Mouse (Mus musculus) brain, embryonic 18.5 days (tissue): ENCODE measurements at regions not wholly inside any gene's neighbourhood (a gene's known extent, or its start where the extent isn't known, plus 50 kb on each side); places are given as distances from the start of the nearest gene placed in this dataset.

Source experiments
- DNase-seq: peaks from one replicate; pipeline ENCODE4 v3.0.0-alpha.2; 2012; ENCODE audit warnings: low read depth, low spot score

DNA sequence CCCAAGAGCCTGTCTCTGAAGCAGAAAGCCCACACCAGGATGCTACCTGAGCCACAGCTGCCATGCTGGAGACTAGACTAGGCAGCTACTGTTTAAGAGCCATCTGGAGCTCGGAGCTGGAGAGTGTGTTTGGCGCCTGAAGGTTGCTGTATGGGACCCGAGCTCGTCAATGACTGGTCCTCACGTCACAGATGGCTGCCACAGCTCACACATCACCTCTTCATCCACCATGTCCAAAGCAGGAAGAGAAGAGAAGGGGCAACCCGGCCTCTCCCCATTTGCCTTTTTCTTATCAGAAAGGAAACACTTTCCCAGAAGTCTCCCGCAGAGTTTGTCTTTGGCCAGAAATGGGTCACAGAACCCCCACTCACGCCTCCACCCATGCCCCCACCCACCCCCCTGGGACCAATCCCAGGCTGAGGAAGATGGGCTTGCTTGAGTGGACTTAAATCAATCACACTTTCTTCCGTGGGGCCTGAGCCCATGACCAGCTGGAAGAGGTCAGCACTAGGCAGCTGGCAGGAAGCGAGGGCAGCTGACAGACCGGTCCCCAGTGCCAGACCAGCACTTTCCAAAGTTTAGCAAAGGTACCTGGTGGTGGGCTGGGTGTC is 53.5 kb upstream of the Ptpn1 start:
- DNase-seq = no peak

DNA sequence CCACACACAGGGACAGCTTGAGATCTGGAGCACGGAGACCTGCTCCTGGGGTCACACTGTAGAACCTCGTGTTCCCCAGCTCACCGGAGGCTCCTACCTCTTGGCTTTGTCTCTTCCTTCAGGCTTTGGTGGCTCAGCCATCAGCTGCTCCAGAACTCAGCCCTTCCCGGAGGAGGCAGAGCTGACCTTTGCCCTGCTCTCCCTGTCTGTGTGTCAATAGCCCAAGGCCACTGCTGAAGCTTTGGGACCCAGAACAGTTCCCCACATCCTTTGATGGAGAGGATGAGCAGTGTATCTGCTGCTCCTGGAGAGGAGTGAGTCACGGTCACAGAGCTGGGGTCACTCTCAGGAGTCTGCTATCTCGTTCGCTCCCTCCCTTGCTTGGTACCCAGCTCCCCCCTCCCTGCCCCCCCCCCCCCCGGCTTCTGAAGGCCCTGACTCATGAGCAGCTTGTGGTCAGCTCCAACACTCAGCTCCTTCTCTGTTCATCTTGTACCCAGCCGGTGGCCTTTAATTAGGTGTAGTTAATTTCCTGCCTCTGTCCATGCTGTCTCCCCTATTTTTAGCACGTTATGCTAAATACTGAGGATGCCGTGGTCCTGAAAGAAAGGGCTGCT is 54.5 kb upstream of the Ptpn1 start:
- no peak for DNase-seq

DNA sequence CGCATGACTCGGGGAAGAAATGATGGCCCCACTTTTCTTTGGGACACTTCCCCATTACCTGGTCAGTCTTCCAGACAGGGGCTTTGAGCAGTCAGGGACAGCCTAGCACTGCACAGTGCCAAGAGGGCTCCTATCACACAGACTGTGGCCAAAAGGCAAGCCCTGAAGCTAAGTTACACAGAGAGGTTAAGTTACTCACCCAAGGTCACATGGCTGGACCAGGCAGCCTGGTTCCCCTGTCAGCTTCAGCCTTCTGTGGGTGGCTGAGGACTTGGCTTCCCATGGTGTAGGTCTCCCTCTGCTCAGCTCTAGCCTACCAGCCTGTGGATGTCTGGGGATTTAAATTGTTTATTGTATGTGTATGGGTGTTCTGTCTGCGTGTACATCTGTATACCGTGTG is 59.4 kb upstream of the Ptpn1 start:
- DNase-seq = no peak

DNA sequence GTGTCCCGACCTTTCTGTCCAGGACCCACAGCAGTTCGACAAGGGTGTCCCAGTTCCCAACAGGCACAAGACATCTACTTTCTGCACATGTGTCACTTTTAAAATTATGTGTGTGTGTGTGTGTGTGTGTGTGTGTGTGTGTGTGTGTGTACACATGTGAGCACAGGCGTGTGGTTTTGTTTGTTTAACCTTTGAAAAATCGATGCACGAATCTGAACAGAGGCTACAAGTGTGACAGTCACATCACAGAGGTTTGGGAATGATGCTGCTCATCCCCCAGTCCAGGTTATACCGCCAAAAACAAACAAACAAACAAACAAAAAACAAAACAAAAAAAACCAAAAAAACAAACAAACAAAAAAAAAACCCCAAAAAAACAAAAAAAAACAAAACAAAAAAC is 61.7 kb upstream of the Ptpn1 start:
- no peak for DNase-seq

DNA sequence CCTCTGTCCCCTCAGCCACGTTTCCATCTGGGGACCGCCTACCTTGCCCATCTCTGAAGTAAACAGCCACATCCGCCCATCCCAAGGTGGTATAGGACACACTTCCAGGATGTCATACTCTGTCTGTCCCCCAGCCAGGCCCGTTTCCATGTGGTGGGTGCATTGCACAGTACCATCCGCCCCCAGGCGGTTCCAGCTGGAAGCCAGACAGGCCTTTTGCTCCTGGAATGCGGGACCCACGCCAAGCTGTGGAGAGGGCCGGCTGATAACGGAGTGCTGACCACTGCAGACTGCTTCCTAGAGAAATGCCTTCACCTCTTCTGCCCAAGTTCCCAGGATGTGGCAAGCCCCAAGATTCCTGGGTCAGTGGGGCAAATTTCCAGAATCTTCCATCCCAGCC is 65.1 kb upstream of the Ptpn1 start:
- no peak for DNase-seq

DNA sequence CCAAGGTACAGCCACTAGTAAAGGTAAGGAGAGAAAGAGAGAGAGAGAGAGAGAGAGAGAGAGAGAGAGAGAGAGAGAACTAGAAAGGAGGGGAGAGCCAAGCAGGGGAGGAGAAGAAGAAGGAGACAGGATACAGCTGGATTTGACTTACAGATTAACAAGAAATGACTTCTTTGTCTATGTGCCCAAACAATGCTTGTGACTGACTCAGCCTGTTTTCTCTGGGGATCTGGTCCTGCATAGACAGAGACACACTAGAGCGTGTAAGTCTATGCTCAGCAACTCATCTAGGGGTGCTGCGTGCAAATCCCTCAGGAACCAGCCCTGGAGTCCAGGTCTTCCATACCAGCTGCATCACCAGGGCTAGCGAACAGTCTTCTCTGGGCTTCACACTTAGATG is 66.3 kb upstream of the Ptpn1 start:
- no peak for DNase-seq

DNA sequence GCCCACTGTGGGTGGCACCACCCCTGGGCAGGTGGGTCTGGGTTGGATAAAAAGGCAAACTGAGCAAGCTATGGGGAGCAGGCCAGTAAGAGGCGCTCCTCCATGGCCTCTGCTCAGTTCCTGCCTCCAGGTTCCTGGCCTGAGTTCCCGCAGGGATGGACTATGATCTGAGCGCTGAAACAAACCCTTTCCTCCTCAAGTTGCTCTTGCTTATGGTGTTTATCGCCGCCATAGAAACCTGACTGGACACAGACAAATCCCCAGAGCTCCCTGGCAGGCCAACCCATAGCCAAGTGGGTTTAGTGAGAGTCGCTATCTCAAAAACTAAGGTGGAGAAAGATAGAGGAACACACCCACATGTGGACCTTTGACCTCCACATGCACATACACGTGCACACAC is 67.2 kb upstream of the Ptpn1 start:
- no peak for DNase-seq

DNA sequence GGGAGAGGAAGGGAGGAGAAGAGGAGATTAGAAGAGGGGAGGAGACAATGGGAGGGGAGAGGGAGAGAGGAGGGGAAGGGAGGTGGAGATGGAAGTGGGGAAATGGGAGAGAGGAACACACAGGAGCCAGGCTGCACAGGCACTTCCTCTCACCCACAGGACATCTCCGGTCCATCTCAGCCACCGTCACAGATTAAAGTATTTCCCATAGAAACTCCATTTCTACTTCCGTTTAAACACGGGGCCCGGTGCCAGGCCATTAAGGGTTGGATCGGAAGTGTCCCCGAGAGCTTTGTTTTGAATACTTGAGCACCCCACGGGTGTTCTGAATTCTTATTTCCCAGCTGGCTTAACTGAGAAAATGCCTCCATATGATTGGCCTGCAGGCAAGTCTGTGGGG is 67.6 kb upstream of the Ptpn1 start:
- no peak for DNase-seq

DNA sequence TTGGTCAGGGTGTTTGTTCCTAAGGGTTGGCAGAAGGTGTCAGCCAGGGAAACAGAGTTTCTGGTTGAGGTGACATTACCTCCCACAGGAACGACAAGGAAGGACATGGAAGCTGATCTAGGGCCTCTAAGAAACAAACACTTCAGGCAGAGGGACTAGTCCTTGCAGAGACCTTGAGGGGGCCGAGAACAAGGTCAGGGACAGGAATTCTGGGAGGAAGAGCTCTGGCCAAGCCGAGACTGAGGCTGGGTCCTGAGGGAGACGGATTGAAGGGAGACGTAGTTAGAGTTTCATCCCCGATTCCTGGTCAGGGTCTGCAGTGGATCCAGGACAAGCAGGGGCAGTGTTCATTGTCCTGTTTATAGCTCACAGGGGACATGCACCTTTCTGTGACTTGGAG is 68.2 kb upstream of the Ptpn1 start:
- no peak for DNase-seq

DNA sequence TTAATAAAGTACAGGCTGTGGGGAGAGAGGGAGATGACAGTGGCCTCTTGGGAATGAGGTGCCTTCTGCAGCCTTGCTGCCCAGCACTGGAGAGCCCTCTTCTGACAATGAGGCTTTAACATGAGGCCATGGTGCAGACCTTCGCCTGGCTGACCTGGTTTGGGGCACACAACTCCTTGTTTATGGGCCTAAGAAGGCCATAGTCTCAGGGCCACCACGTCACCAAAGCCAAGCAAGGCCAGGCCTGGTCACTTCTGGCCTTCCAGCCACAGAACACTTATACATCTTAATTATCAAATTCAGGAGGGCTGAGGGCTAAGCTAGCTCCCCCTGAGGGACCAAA is 70.7 kb upstream of the Ptpn1 start:
- no peak for DNase-seq

DNA sequence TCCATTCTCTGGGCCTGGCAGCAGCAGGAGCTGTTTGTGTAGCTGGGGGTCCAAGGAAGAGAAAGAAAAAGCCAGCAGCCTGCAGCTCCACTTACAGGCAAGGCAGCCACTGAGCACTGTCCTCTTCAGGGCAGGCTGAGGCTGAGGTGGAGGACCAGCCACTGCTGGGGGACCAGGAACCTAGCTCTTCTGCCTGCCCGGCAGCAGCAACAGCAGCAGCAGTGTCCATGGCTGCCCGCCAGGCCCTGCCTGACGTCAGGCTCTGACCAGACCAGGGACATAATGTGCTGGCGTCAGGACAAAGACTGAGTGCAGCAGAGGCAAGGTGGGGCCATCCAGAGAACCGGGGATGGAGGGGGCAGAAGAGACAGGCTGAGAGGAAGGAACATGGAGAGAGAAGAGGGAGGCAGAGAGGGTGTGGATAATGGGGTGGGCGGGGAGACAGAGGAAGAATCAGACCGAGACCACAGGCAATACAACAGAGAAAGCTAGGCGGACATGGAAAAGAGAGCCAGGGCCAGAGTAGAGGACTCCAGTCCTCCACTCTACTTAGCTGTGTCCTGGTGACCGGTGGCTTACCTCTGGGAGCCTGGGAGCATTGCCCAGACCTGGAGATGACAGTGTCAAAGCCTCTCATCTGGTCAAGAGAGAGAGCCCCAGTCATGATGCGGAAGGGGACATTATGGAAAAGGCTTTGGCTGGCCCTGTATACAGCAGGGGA is 71.2 kb upstream of the Ptpn1 start:
- no peak for DNase-seq

DNA sequence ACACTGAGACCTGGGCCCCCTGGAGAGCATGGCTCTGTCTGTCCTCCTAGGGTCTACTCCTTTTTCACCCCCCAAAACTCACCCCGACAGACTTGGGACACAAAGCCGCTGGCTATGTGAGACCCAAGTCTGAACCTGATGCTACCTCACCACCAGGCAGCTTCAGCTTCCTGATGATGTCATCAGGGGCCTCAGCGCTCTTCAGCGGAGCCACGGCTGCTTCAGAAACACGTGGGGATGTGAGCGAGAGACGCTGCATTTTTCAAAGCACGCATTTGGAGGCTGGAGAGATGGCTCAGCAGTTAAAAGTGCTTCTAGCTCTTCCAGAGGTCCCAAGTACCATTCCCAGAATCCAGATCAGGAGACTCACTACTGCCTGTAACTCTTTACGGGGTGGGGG is 72.3 kb upstream of the Ptpn1 start:
- DNase-seq = no peak

DNA sequence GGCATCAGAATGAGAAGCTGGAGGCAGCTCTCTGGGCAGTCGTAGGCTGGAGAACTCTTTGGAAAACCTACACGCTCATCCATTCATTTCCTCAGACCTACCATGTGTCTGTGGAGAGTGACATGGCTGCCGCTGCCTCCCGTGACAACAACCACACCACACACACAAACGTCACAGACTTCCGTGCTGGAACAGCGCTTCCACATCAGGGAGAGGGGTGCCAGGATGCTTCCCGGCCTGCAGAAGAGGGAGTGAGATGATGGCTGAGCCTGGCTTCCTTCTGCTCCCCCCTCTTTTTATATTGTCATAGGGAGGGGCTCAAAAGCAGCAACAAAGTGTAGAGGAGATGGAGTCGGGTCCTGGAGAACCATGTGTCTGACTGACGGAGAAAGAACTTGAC is 73.5 kb upstream of the Ptpn1 start:
- DNase-seq = no peak

DNA sequence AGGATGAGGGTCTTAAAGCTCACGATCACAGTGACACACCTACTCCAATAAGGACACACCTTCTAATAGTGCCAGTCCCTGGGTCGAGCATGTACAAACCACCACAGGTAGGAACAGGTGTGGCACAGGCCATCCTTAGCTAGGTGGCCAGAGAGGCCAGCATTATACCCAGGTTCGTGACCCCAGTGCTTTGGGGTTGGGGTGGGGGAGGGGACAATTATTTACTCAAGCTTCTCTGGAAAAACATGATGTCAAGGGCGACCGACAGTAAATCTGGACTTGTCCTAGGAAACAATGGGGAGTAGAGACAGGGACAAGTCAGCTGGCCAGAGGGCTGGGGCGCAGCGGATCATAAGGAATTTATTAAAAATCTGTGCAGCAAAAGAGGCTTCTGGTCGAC is 73.9 kb upstream of the Ptpn1 start:
- no peak for DNase-seq

DNA sequence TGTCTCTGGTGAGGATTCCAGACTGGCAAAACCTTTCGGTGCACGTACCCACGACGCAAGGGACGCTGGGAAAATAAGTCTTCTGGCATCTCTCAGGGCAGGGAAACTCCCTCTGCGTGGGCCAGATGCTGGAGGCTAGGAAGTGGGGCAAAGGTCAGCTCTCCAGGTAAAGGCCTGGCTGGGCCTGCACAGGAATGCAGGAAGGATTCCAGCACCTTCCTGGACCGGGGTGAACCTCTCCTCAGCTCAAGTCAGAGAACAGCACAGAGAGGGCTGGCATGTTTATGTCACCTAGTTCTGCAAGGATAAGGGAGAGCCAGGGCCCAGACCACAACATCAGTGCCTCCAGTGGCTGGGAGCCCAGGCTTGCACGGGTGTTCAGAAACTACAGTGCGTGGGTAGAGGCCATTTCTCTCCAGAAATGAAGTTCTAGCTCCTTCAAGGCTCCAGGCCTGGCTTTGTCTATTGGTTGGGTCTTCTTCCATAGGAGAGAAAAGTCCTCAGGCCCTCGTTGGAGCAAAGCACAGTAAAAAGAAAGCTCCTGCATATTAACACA is 74.9 kb upstream of the Ptpn1 start:
- no peak for DNase-seq

DNA sequence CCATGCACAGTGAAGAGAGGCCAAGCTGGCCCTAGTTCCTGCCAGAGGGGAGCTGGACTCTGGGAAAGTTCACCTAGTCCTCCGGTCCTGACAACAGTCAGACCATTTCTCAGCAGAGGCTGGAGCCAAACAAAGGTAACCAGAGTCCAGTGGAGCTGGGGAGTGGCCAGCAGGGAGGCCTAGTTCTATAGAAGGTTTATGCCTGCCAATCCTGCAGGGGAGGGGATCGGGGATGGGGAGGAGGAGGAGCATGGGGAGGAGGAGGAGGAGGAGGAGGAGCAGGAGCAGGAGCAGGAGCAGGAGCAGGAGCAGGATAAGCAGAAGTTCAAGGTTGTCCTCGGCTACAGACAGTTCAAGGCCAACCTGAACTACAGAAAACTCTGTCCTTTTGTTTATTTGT is 75.8 kb upstream of the Ptpn1 start:
- no peak for DNase-seq

DNA sequence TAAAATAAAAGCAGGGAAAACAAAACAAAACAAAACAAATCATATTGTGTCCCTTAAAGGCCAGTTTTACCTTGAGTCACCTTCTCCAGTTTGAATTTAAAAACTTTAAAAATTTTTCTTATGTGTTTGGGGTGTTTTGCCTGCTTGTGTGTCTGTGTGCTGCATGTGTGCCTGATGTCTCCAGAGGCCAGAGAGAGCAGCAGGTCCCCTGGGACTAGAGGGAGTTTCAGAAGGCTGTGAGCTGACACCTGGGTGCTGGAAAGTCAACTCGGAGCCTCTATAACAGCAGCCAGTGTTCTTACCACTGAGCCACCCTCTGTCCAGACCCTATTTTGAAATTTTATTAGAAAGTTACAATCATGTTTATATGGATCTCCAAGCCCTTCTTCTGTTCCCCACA is 77.8 kb upstream of the Ptpn1 start:
- DNase-seq = no peak

DNA sequence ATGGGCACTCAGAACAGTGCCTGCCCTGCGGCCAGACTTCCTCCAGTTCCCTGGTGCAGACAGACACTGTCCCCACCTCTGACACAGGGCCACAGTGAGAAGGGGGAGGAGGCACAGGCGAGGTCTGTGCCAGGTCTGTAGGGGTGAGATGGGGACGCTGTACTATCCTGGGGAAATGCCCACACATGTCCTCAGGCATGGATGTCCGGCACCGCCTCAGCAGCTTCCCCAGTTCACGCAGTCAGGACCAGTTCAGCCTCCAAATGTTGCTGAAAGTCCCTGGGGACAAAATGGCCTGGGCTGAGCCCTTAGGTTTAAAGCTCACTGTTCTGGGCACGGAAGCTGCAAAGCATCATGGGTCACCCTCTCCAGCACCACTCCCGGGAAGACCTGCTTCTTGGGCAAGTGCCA is 78.4 kb upstream of the Ptpn1 start:
- DNase-seq = no peak

DNA sequence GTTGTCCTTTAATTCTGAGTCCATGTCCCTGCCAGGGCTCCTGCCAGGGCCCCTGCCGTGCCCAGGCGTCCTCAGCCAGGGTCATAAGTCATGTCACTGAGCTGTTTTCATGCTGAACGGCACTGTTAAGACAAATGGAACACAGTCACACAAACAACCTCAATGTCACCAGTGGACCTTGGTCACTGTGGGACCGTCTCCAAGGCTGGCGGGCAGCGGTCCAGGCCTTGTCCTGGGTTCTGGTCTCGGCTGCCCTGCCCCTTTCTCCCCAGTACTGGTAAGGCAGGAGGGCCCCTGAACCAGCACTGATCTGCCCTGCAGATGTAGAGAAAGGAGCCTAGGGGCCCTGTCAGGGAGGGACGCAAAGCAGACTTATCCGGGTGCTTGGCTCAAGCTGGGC is 79.3 kb upstream of the Ptpn1 start:
- no peak for DNase-seq

DNA sequence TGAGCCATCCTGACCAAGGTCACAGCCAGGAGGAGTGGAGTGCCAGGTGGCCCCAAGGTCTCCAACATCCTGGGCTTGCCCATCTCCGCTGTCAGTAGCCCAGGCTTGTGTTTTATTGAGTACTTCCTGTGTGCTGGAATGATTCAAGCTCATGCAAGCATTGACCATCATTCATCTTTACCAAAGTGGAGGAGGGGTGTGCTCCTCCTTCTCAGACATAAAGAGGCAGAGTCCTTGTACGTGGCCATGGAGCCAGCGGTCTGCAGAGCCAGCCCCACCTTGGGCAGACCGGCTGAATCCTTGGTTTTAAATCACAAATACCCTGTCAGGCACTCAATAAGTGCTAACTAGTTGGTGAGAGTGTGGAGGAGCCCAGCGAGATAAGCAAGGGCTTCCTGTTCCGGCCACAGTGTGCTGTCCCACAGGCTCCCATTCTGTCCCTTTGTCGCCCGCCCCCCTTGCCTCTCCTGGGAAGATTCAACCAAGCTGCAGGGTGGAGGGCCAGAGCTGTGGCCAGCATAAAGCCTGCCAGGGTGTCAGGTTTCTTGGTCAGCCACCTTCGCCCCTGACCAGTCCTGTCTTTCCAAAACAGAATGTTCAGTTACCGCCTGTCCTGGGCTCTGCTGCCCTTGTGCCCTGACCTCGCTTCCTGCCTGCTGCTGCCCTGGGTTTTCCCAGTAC is 80.5 kb upstream of the Ptpn1 start:
- no peak for DNase-seq

DNA sequence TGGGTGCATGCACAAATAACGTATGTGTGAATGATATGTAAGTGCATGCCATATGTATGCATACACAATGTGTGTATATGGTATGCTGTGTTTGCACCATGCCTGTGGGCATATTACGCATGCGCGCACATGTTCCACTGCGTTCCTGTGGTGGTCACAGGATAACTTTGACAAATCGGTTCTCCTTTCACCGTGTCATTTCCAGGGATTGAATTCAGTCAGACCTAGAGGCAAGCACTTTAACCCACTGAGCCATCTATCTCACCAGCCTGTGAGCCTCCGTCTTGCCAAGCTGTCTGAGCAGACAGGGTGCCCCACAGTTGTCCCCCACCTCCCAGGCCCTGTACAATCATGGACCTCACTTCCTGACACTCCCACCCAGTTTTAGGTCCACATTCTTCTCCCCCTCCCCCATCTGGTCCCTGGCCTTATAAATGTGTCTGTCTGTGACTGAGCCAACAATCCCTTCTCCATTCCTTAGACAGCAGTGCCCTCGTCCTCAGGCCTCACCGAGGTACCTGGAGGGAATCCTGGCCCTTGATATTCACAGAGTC is 81.8 kb upstream of the Ptpn1 start:
- no peak for DNase-seq
